Mouse (Mus musculus) neural tube, embryonic 11.5 days (tissue): ENCODE results near the gene Gm43191. TPM values are rescaled to one million over a fixed set of nuclear protein-coding genes. Genes with fewer than 3 reads are reported as not detected.

Source experiments
- ATAC-seq: fragments of 200-750 bp; cut with Nextera tagmentation; 2 replicates; pipeline ENCODE4 v1.8.0; 2017; ENCODE audit warnings: moderate number of reproducible peaks, mild to moderate bottlenecking, moderate TSS enrichment, moderate library complexity; ENCODE audit not compliant: insufficient read depth, low FRiP score, low TSS enrichment
- DNase-seq: peaks from one replicate; pipeline ENCODE4 v3.0.0-alpha.2; 2015; ENCODE audit warnings: low spot score
- H3K27ac ChIP-seq: fragments of 300-500 bp; sonication (generic); 2 replicates; pipeline ENCODE4 v1.5.1; 2014; ENCODE audit warnings: low read depth, mild to moderate bottlenecking, low read length
- H3K27me3 ChIP-seq: fragments of 300-500 bp; sonication (generic); 2 replicates; pipeline ENCODE4 v1.6.1; 2014; ENCODE audit warnings: mild to moderate bottlenecking, low read length, mixed read lengths; ENCODE audit not compliant: control insufficient read depth, insufficient read depth
- H3K36me3 ChIP-seq: fragments of 300-500 bp; sonication (generic); 2 replicates; pipeline ENCODE4 v1.6.1; 2014; ENCODE audit warnings: mild to moderate bottlenecking, low read length, moderate library complexity, mixed read lengths; ENCODE audit not compliant: control insufficient read depth, insufficient read depth
- H3K4me1 ChIP-seq: fragments of 300-500 bp; sonication (generic); 2 replicates; pipeline ENCODE4 v1.6.1; 2014; ENCODE audit warnings: low read length, mixed read lengths; ENCODE audit not compliant: control insufficient read depth, insufficient read depth
- H3K4me2 ChIP-seq: fragments of 300-500 bp; sonication (generic); 2 replicates; pipeline ENCODE4 v1.6.1; 2014; ENCODE audit warnings: low read depth, mild to moderate bottlenecking, moderate library complexity
- H3K4me3 ChIP-seq: fragments of 300-500 bp; sonication (generic); 2 replicates; pipeline ENCODE4 v1.5.1; 2014; ENCODE audit warnings: low read depth, low read length
- H3K9ac ChIP-seq: fragments of 300-500 bp; sonication (generic); 2 replicates; pipeline ENCODE4 v1.6.1; 2014; ENCODE audit warnings: mild to moderate bottlenecking, low read length
- H3K9me3 ChIP-seq: fragments of 300-500 bp; sonication (generic); 2 replicates; pipeline ENCODE4 v1.6.1; 2016; ENCODE audit warnings: low read length; ENCODE audit not compliant: control insufficient read depth
- WGBS: fragments of 180-500 bp; shearing (Covaris S2); extraction: QIAGEN DNeasy Blood & Tissue Kit; methylation state at CpG from one replicate; pipeline ENCODE4 v1.1.7; 2014; 5-methylcytosine and 5-hydroxymethylcytosine counted together
- polyA plus RNA-seq: library from polyadenylated mRNA; unstranded; fragments of >200 nt; fragmentation: Nextera tagmentation; extraction: Ambion mirVana; gene quantifications from 2 replicates; pipeline ENCODE4 v1.2.1, GENCODE M21; 2014

Gm43191 gene
- polyA plus RNA-seq, 1 experiment from 2014 or later: not detected

DNA sequence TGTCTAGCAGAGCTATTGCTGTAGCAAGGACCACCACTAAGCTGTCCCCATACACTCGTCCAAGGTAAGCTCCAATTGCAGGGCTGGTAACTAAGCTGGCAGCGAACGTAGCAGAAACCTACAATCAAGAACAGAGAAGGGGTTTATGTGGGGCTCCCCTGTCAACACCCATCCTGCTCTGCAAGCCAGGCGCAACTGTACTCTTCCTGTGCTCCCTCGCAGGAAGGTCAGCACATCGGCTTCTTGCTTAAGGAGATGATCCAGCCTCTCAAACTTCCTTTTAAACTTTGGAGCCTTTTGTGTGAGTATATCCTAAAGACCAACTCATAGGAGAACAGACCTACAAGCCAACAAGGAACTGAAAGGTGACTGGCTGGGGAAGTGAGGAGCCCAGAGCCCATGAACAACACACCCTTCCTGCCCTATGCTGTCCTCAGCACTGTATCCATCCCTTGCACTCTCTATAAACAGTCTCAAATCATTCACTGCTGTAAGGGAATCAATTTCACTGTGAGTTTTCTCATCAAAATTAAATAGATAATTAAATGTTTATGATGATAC is 39.2 kb downstream of the Gm43191 start:
- Histone ChIP-seq H3K4me2 (no peak overlapping the region), H3K4me3 (no peak overlapping the region), H3K4me1 (no peaks in the 10 kb centered on the region), H3K9ac (no peak overlapping the region), H3K27ac (no peak overlapping the region), H3K36me3 (peaks cover 17% of the 10 kb centered on the region), H3K9me3 (no peaks in the 10 kb centered on the region), H3K27me3 (no peaks in the 10 kb centered on the region)
- WGBS: 94% methylated on average over 6 of the region's 6 CpGs
- no peak for DNase-seq
- ATAC-seq: no peak

- 86% methylated on average over 1 of the region's 1 CpGs for WGBS
- Histone ChIP-seq H3K36me3 (peaks cover 17% of the 10 kb centered on the region), H3K4me3 (no peak overlapping the region), H3K27ac (no peak overlapping the region), H3K27me3 (no peaks in the 10 kb centered on the region), H3K4me1 (no peaks in the 10 kb centered on the region), H3K9ac (no peak overlapping the region), H3K4me2 (no peak overlapping the region), H3K9me3 (no peaks in the 10 kb centered on the region)
- ATAC-seq: no peak
- DNase-seq: no peak
These were observed 41.0 kb downstream of the Gm43191 start for GRCm38 (mm10) chr3:116640024-116640423.

DNA sequence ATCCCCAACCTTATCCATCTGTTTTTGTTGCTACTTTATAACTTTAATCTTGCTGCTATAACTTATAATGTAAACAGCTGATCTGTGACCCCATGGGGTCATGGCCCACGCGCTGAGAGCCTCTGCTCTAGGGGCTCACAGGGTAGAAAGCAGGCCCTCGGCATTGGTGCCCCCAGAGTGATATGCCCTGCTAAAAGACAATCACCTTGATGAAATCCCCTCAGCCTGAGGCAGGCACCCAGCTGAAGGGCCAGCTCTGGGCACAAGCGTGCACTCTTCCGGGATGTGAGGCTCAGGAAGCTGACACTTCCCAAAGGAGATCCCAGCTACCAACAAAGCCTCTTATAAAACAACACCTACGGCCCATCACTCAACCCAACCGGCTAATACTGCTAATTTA is 42.5 kb downstream of the Gm43191 start:
- Histone ChIP-seq H3K9ac (no peak overlapping the region), H3K36me3 (peaks cover 21% of the 10 kb centered on the region), H3K9me3 (no peaks in the 10 kb centered on the region), H3K4me1 (no peaks in the 10 kb centered on the region), H3K27ac (no peak overlapping the region), H3K4me2 (no peak overlapping the region), H3K27me3 (no peaks in the 10 kb centered on the region), H3K4me3 (no peak overlapping the region)
- WGBS: 93% methylated on average over 7 of the region's 7 CpGs
- DNase-seq (no peak), ATAC-seq (no peak)

DNA sequence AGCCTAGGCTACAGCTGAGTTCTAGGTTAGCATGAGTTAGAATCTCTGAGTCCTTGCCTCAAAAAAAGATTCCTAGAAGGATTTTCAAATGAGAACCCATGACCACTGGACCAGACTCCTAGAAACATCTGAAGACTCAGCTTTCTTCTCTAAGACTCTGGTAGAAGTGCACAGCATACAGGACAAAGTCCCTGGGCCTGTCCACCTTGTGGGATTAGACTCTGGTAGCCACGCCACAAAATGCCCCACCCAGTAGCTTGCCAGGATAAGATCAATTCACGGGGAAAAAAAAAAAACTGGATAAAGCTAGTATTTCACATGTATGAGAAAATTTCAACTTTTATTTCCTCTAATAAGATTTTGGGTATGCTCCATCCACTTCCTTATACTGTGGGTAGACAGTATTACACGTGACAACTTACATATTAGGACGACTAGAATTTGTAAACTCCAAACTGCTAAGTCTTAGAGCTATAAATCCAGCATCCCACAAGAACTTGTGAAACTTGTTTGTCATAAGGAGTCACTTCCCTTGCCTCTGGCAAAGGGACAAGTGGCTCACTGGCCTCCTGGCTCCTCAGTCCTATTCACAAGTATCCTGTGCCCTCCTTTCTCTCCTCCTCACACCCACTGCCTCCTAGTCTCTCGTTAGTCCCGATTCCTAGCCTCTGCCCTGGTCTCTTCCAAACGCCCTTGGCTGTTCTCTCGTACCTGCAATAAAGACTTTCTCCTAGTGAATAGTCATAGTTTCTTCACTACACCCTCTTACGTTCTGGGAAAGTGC is 43.2 kb downstream of the Gm43191 start:
- Histone ChIP-seq H3K4me1 (no peaks in the 10 kb centered on the region), H3K9ac (no peak overlapping the region), H3K27ac (no peak overlapping the region), H3K27me3 (no peaks in the 10 kb centered on the region), H3K4me2 (no peak overlapping the region), H3K9me3 (no peaks in the 10 kb centered on the region), H3K36me3 (peaks cover 21% of the 10 kb centered on the region), H3K4me3 (no peak overlapping the region)
- no peak for ATAC-seq
- WGBS: 88% methylated on average over 9 of the region's 9 CpGs
- no peak for DNase-seq

DNA sequence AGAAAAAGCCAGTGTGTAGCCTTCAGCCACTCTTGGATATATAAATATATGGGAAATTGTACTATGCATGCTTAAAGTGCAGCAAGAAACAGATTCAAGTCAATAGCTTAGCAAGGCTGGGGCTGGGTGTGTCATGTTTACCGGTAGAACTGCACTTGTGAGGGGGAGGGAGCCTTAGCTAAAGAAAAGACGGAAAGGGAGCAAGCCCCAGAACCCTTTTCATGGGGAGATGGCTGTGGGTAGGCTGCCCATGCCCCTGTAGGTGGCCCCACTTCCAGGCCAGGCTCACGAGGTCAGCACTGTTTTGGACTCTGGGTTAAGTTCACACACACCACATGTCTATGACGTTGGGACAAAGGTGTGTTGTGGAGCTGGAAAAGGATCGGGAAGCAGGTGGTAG is 45.3 kb downstream of the Gm43191 start:
- Histone ChIP-seq H3K9me3 (no peaks in the 10 kb centered on the region), H3K4me3 (no peak overlapping the region), H3K9ac (no peak overlapping the region), H3K27ac (no peak overlapping the region), H3K4me1 (no peaks in the 10 kb centered on the region), H3K27me3 (no peaks in the 10 kb centered on the region), H3K36me3 (peaks cover 17% of the 10 kb centered on the region), H3K4me2 (no peak overlapping the region)
- WGBS: 75% methylated on average over 5 of the region's 5 CpGs
- DNase-seq (no peak), ATAC-seq (no peak)

DNA sequence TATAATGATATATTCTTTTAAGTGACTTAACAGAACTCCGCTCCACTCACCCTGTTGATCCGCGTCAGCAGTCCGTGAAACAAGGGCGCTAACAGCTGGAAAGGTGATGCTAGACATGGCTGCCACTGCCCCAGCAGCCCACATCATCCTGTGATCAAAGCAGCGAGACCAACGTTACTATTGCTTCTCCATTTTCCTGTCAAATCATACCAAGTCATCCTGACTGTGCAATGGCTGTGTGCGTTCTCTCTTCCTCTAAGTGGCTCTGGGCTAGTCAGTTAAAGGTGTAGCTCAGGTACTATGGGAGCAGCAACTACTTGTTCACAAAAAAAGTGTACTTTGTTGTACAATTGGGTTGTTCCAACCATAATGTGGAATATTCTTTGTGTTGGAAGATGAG is 46.2 kb downstream of the Gm43191 start:
- Histone ChIP-seq H3K9me3 (no peaks in the 10 kb centered on the region), H3K27ac (no peak overlapping the region), H3K9ac (no peak overlapping the region), H3K36me3 (peaks cover 10% of the 10 kb centered on the region), H3K4me3 (no peak overlapping the region), H3K27me3 (no peaks in the 10 kb centered on the region), H3K4me1 (no peaks in the 10 kb centered on the region), H3K4me2 (no peak overlapping the region)
- 95% methylated on average over 8 of the region's 8 CpGs for WGBS
- ATAC-seq: no peak
- no peak for DNase-seq

GRCm38 (mm10) chr3:116634091-116634490 is 47.0 kb downstream of the Gm43191 start:
- 83% methylated on average over 3 of the region's 3 CpGs for WGBS
- Histone ChIP-seq H3K4me2 (no peak overlapping the region), H3K4me1 (no peaks in the 10 kb centered on the region), H3K9me3 (no peaks in the 10 kb centered on the region), H3K9ac (no peak overlapping the region), H3K27me3 (no peaks in the 10 kb centered on the region), H3K4me3 (no peak overlapping the region), H3K27ac (no peak overlapping the region), H3K36me3 (peaks cover 10% of the 10 kb centered on the region)
- no peak for DNase-seq
- no peak for ATAC-seq

DNA sequence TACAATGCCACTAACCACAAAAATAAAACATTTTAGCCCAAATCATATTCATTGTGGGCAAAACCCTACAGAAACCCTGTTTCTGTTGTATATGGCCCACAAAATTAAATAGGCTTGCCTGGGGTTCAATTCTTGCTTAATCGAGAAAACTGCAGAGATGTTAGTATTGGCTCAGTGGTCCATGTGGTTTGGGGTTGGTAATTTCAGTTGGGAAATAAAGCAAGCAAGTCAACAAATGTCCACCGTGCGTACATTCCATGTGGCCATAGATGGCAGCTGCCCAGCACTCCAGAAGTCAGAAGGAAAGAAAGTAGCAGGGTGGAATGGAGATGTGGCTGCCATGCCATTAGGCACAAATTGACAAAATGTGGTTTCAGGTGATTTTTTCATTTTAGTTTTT is 48.1 kb downstream of the Gm43191 start:
- peaks cover 6% of the 10 kb centered on the region for H3K36me3 ChIP-seq
- H3K4me3 ChIP-seq: no peak overlapping the region
- no peak for DNase-seq
- no peak overlapping the region for H3K4me2 ChIP-seq
- no peaks in the 10 kb centered on the region for H3K9me3 ChIP-seq
- no peak overlapping the region for H3K27ac ChIP-seq
- no peaks in the 10 kb centered on the region for H3K4me1 ChIP-seq
- no peak overlapping the region for H3K9ac ChIP-seq
- no peaks in the 10 kb centered on the region for H3K27me3 ChIP-seq
- 94% methylated on average over 3 of the region's 3 CpGs for WGBS
- ATAC-seq: no peak

DNA sequence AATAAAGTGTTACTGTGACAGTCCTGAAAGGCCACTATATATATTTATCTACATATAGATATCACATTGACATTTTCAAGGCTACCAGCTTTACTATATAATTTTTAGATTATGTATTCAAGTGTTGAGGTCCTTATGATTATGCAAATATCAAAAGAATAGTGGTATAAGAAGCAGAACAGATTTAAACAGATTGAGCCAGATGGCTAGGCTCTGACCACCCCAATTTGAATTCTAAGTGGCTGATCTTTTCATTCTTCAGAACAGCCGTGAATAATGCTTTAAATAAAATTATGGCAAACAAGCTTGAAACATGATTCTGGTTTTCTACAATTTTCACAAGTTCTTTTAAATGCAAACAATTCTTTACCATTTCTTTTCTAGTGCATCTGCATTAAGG is 49.6 kb downstream of the Gm43191 start:
- no peak for DNase-seq
- no peak overlapping the region for H3K27ac ChIP-seq
- no peak overlapping the region for H3K4me2 ChIP-seq
- no peak overlapping the region for H3K9ac ChIP-seq
- no peaks in the 10 kb centered on the region for H3K4me1 ChIP-seq
- WGBS: 91% methylated on average over 1 of the region's 1 CpGs
- no peak for ATAC-seq
- H3K36me3 ChIP-seq: peaks cover 6% of the 10 kb centered on the region
- H3K9me3 ChIP-seq: no peaks in the 10 kb centered on the region
- no peaks in the 10 kb centered on the region for H3K27me3 ChIP-seq
- H3K4me3 ChIP-seq: no peak overlapping the region
